Mouse (Mus musculus) gastrocnemius, postnatal 10 days (tissue): ENCODE data around the gene Cdk8. TPM values are rescaled to one million over a fixed set of nuclear protein-coding genes. Genes with fewer than 3 reads are reported as not detected.
"Not testable (repeated sequence)": the region's sequence is repeated elsewhere in the genome, so short reads cannot be mapped to it uniquely, and the experiment has no call there.

Experiments used
- DNase-seq: peaks from one replicate; pipeline ENCODE4 v3.0.0; 2021; ENCODE audit warnings: mixed read lengths
- long read RNA-seq, 2 experiments: library from polyadenylated mRNA; stranded (forward); transcript quantifications; one replicate each; pipeline ENCODE4 v2.0.0; 2021
- total RNA-seq, 2 experiments: library from RNA; stranded (reverse); gene quantifications; 2 replicates each; pipeline ENCODE4 v1.2.3; 2021

Cdk8 gene
- total RNA-seq, result 10 to 100 TPM; 20.5 to 27.2 TPM
- long read RNA-seq, experiment 1, transcript Cdk8-201 (13 exons, 2,973 nt), result major isoform, 8 of 19 reads
- long read RNA-seq, experiment 1, partial matches to known transcripts, result 2 of 19 reads
- long read RNA-seq, experiment 1, other reads (novel, unspliced or antisense), result 9 of 19 reads
- long read RNA-seq, experiment 2, transcript Cdk8-201 (13 exons, 2,973 nt), result major isoform, 9 of 16 reads
- long read RNA-seq, experiment 2, partial matches to known transcripts, result 2 of 16 reads
- long read RNA-seq, experiment 2, other reads (novel, unspliced or antisense), result 5 of 16 reads

- DNase-seq, result peak; percentile 91
Measured at GRCm38 (mm10) chr5:146230864-146231654, at the start of gene Cdk8. Cdk8 (plus strand) TSS chr5:146231230.

- not testable (repeated sequence) for DNase-seq
Measured at GRCm38 (mm10) chr5:146185204-146185603, 45.8 kb upstream of the Cdk8 start, which contains the start of gene 1700001J03Rik. 1700001J03Rik (minus strand) TSS chr5:146185304.

- DNase-seq, result peak; percentile 61
Measured at GRCm38 (mm10) chr5:146187441-146187840, 43.6 kb upstream of the Cdk8 start.

- DNase-seq, result no peak
Measured at GRCm38 (mm10) chr5:146188144-146188543, 42.9 kb upstream of the Cdk8 start.

GRCm38 (mm10) chr5:146188712-146189111 is 42.3 kb upstream of the Cdk8 start:
- DNase-seq, result no peak

GRCm38 (mm10) chr5:146190093-146190492 is 40.9 kb upstream of the Cdk8 start:
- DNase-seq, result no peak

GRCm38 (mm10) chr5:146190501-146191269 is 40.3 kb upstream of the Cdk8 start:
- no peak for DNase-seq

- no peak for DNase-seq
Measured at GRCm38 (mm10) chr5:146193360-146193759, 37.7 kb upstream of the Cdk8 start.

GRCm38 (mm10) chr5:146199073-146199472 is 32.0 kb upstream of the Cdk8 start:
- DNase-seq, result no peak

GRCm38 (mm10) chr5:146199540-146199939 is 31.5 kb upstream of the Cdk8 start:
- DNase-seq, result no peak

- no peak for DNase-seq
Measured at GRCm38 (mm10) chr5:146200580-146200979, 30.4 kb upstream of the Cdk8 start.

- DNase-seq, result no peak
Measured at GRCm38 (mm10) chr5:146203921-146204320, 27.1 kb upstream of the Cdk8 start.

- no peak for DNase-seq
Measured at GRCm38 (mm10) chr5:146205537-146205936, 25.5 kb upstream of the Cdk8 start.

- no peak for DNase-seq
Measured at GRCm38 (mm10) chr5:146220501-146220878, 10.5 kb upstream of the Cdk8 start.

- peak; percentile 90 for DNase-seq
Measured at GRCm38 (mm10) chr5:146220879-146221714, 9.9 kb upstream of the Cdk8 start, which contains the start of gene Rnf6. Rnf6 (minus strand) TSS chr5:146221555.

GRCm38 (mm10) chr5:146221722-146222121 is 9.3 kb upstream of the Cdk8 start:
- DNase-seq, result no peak

GRCm38 (mm10) chr5:146223786-146224185 is 7.2 kb upstream of the Cdk8 start:
- peak; percentile 51 for DNase-seq

GRCm38 (mm10) chr5:146227496-146227895 is 3.5 kb upstream of the Cdk8 start:
- no peak for DNase-seq

GRCm38 (mm10) chr5:146229869-146230650 is 970 bp upstream of the Cdk8 start:
- no peak for DNase-seq

- peak; percentile 14 for DNase-seq
Measured at GRCm38 (mm10) chr5:146231655-146231996, 596 bp downstream of the Cdk8 start.
